Mouse (Mus musculus): ENCODE results near the gene Klhl10.

Gene Klhl10

GRCm38 (mm10) chr11:100441797-100442196 is at the start of gene Klhl10, which contains the start of gene Nt5c3b:
TSS of gene Klhl10 (plus strand) at chr11:100441917.
TSS of gene Nt5c3b (minus strand) at chr11:100441808.
- 90% methylated on average over 8 of the region's 8 CpGs for WGBS

- 55% methylated on average over 5 of the region's 5 CpGs for WGBS
These were observed 48.8 kb upstream of the Klhl10 start for GRCm38 (mm10) chr11:100392958-100393357.

GRCm38 (mm10) chr11:100393733-100394132 is 48.0 kb upstream of the Klhl10 start:
- 45% methylated on average over 7 of the region's 7 CpGs for WGBS

GRCm38 (mm10) chr11:100394353-100395074 is 47.2 kb upstream of the Klhl10 start:
- WGBS, result 69% methylated on average over 5 of the region's 5 CpGs

GRCm38 (mm10) chr11:100395200-100395599 is 46.5 kb upstream of the Klhl10 start:
- WGBS, result 45% methylated on average over 11 of the region's 11 CpGs

GRCm38 (mm10) chr11:100395861-100396631 is 45.7 kb upstream of the Klhl10 start:
- WGBS, result 27% methylated on average over 17 of the region's 17 CpGs

- WGBS, result 2% methylated on average over 42 of the region's 42 CpGs
These were observed 44.7 kb upstream of the Klhl10 start for GRCm38 (mm10) chr11:100396886-100397599.

GRCm38 (mm10) chr11:100397600-100398389 is 43.9 kb upstream of the Klhl10 start, which contains the start of gene Jup:
TSS of gene Jup (minus strand) at chr11:100397763.
- 2% methylated on average over 37 of the region's 37 CpGs for WGBS

GRCm38 (mm10) chr11:100398517-100398916 is 43.2 kb upstream of the Klhl10 start:
- 89% methylated on average over 7 of the region's 7 CpGs for WGBS

- 53% methylated on average over 9 of the region's 9 CpGs for WGBS
These were observed 42.4 kb upstream of the Klhl10 start for GRCm38 (mm10) chr11:100399320-100399719.

GRCm38 (mm10) chr11:100399727-100400538 is 41.8 kb upstream of the Klhl10 start:
- WGBS, result 65% methylated on average over 12 of the region's 12 CpGs

- WGBS, result 89% methylated on average over 6 of the region's 6 CpGs
These were observed 40.9 kb upstream of the Klhl10 start for GRCm38 (mm10) chr11:100400842-100401241.

GRCm38 (mm10) chr11:100402240-100402639 is 39.5 kb upstream of the Klhl10 start:
- WGBS, result 46% methylated on average over 6 of the region's 6 CpGs

GRCm38 (mm10) chr11:100402682-100403081 is 39.0 kb upstream of the Klhl10 start:
- WGBS, result 81% methylated on average over 2 of the region's 2 CpGs

GRCm38 (mm10) chr11:100403445-100404134 is 38.1 kb upstream of the Klhl10 start:
- 86% methylated on average over 10 of the region's 10 CpGs for WGBS

- WGBS, result 95% methylated on average over 3 of the region's 3 CpGs
These were observed 37.2 kb upstream of the Klhl10 start for GRCm38 (mm10) chr11:100404456-100405074.

GRCm38 (mm10) chr11:100406273-100406672 is 35.4 kb upstream of the Klhl10 start:
- WGBS, result 89% methylated on average over 8 of the region's 8 CpGs

GRCm38 (mm10) chr11:100406995-100407705 is 34.6 kb upstream of the Klhl10 start:
- WGBS, result 83% methylated on average over 5 of the region's 5 CpGs
